Mouse (Mus musculus): ENCODE measurements around the gene Gm9821.
A peak's percentile ranks its signal among the peaks of the same experiment; 100 is the strongest.

The Gm9821 gene

DNA sequence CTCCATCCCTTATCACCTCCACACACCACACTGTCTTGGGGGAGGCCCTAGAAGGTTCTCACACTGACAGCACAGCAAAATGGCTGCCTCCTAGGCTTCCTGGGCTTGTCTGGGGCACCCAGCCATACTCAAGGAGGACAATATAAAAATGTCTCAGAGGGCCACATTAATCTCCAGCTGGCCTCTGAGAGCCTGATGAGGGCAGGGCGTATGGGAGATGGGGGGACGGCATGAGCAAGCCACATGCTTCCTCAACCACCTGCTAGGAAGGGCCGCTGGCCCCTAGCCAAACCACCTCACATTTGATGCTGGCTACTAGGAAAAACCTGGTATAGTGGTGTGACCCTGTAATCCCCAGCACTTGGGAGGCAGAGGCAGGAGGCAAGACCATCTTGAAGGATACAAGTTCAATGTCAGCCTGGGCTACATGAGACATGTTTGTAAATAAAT lies 3.3 kb downstream of the Gm9821 start:
- no peak for DNase-seq (ENCODE audit: low spot score in 2 of 2)

DNA sequence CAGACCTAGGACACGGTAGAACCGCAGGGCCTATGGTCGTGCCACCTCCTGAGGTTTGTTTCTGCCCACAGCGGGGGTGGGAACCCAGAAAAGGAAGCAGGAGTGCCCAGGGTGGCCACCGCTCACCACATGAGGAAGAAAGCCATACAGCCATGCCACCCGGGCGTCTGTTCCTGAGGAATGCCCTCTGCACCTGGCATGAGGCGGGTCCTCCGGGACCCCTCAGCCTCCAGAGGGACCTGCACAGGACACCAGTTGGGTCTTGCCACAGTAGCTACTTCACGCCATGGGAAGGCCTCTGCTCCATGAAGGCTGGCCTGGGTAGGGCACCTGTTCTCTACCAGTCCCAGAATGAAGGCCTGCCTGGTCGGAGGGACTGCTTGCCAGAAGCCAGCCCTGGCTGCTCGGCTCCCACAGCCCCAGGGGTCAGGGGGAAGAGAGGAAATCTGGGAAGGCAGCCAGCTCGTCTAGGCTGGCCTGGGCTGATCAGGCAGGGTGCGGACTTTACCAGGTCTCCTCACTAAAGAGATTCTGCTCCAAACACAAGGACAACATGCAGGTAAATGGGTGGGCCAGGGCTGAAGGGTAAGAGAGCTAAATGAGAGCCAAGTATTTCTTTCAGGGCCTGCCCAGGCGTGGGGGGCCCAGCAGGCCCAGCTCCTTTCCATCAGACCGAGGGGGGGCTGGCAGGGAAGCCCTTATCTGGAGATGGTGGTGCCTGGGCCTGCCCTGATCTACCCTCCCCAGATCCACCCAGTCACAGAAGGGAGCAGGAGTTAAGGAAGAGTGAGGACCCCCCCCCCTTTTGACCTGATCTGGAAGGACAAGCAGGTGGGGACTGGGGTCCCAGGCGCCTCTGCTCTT lies 4.1 kb downstream of the Gm9821 start:
- peak in 1 of 2 experiments; percentile 30 for DNase-seq (ENCODE audit: low spot score in 2 of 2)

DNA sequence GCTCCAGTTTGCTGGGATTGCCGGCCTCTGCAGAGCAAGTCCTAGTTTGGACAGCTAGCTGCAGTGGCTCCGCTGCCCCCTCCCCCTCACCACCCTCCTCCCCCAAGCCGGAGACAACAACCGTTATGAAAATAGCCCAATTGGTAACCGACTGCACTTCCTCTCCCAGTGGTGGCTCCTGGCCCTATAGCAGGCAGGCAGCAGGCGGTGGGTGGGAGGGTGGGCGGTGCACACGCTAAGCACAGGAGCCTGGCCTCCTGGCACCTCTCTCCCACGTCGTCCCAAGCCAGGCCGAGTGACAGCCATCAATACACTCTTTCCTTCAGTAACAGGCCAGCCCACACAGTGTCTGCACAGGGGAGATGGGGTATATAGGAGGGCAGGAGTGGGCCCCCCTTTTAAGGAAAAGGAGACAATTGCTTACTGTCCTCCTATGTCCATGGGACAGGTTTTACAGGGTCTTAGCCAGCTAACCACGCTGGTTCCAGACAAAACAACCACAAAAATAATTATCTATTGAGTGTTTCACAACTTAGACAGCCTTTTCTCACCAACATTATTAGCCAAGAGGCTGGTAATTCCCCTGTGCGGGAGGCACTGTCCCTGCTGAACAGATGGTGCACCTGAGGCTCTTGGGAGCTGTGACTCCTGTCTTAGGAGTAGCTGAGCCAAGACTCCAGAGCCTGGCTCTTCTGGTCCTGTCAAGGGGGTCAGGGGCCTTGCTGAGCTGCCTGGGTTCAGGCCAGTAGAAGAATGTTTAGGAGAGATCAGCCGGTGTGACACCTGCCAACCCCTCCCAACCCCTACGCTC lies 5.0 kb downstream of the Gm9821 start:
- DNase-seq (ENCODE audit: low spot score in 2 of 2) = peak in 1 of 2 experiments; percentile 31

DNA sequence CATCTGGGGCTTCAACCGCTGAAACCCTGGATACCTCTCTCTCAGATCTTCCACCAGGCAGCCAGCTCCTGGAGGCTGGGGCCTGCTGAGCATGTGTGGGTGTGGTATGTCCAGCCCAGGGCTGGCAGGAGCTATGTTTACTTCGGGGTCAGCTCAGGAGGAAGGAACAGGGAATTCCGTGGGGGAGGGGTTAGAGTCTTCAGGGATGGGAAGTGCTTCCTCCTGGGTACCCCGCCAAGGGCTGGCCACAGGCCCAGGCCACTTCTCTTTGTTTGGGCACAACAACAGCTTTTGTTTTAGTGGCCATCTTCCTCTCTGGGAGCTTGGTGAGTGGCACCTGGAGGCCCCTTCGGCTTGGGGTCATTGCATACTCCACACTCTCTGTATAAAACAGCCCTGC lies 8.3 kb downstream of the Gm9821 start:
- no peak for DNase-seq (ENCODE audit: low spot score in 2 of 2)

DNA sequence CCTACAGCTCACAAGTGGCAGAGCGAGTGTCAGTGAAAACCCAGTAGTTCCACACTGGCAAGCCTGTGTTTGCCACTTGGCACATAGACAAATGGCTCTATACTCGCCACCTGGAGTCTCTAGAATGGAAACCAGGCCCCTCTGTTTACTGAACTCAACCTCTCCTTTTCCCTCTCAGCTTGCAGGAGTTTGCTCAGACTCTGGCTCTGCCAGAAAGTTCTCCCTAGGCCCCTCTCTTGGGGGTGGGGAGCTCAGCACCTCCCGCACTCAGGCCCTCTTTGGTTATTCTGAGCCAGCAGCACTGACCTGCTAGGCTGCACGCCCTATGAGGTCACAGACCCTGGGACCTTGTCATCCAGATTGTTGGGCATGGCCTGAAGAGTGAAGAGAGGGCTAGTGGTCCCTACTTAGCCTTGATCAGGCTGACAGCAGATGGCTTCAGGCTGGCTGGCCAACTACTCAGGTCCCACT lies 9.7 kb downstream of the Gm9821 start:
- no peak for DNase-seq (ENCODE audit: low spot score in 2 of 2)

DNA sequence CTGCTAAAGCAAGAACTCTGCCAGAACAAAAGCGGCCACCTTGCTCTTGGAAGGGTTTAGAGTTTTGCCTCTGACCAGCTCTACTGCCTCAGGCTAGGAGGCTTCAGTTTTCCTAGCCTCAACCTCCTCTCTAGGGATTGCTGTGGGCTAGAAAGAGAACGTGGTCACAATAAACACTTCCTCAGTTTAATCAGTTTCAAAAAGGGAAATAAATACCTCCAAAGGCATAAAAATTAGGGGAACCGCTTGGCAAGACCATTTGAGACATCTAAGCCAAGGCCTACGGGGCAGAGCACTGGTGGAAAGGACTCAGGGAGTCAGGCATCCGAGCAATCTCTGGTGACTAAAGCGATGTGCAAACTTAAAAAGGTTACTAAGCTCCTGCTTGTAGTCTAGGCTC lies 10.4 kb downstream of the Gm9821 start:
- DNase-seq (ENCODE audit: low spot score in 2 of 2) = no peak

DNA sequence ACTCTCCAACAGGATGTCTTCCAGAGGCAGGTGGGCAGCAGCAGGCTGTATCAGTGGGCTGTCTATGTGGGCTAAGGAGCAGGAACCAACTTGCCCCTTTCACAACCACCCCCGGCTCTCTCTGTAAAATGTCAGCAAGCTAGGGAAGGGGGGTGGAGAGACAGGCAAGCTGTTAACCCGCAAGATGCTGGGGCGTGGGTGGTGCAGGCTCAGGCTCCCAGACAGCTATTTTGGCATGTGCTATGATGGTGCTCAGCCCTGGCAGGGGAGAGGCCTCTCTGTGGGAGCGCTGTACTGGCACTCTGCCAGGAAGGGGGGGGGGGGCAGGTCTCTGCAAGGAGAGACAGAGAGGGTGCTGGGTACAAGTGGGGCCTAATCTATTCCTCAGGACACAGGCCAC lies 11.6 kb downstream of the Gm9821 start:
- no peak for DNase-seq (ENCODE audit: low spot score in 2 of 2)

DNA sequence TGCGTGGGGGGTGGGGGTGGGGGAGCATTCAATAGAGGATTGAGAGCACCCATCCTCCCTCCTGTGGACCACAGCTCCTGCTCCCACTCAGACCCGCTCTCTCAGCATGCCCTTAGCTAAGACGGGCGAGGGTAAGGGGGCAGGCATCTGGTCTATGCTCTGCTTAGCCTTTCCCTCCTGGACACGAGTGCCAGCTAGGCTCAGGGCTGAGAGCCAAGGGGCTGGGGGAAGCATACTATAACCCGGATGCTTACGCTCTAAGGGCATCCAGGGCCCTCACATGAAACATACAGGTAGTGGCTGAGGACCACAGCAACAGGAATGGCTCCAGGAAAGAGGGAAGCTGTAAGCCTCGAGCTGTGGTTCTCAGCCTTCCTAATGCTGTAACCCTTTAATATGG lies 12.5 kb downstream of the Gm9821 start:
- DNase-seq (ENCODE audit: low spot score in 2 of 2) = no peak

DNA sequence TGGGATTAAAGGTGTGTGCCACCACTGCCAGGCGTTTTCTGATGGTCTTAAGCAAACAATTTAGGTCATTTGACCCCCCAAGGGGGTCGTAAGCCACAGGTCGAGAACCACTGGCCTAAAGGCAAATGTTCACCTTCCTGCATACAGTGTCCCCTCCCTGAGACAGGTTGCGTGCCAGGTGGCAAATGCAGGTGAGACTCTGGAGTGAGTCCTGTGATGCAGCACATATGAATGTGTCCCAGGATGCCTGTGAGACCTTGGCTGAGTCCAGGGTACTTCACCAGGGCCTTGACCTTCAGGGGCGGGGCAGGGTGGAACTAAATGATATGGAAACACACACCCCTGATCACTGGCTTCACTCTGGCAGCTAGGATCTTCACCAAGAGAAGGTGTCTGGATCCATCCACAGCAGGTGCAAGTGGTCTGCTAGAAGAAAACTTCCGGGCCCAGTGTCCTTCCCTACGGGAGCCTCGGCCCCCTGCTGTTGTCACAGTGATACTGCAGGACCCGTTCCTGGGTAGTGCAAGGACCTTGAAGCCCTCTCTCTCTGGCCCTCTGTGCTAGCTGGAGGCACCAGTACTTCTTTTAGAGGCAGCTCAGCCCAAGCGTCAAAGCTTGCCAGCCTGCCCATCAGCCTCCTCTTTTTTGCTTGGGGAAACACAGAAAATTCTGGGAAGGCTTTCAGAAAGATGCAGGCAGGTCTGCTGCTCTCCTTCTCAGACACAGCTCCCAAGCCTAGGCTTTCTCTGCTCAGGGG lies 13.4 kb downstream of the Gm9821 start:
- DNase-seq (ENCODE audit: low spot score in 2 of 2) = peak in 1 of 2 experiments; percentile 43

DNA sequence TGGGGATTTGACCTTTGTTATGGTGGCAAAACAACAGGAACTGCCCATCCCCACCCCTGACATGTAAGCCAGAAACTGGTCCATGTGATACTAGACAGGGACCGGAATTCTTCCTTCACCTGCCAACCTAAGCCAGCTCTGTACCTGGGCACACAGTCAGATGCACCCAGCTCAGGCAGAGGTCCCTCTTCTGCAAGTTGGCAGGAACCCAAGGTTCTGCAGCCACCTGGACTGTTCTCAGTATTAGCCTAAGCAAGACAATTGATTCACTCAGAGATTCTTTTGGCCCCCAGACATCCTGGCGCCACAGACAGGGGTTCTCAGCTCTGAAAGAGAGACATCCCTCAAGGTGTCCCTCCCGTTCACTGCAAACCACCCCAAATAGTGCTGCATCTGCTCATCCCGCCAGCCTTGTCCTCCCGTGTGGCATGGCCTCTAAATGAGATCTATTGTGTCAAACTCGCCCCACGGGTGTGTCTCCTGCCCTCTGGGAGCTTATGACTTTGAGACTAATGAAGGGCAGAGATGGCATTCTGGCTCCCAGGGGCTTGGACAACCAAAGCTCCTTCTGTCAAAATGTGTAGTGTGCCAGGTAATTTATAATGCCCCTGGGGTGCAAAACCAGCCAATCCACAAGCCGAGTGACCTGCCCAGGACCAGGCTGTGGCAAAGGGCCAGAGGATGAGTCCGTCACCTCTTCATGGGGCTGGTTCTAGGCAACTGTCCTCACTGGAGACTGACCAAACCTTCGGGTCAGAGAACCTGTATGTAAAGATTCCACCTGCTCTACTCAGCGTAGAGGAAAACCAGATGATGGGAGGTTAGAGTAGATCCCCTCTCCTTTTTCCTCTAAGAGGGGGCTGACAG lies 14.3 kb downstream of the Gm9821 start:
- DNase-seq (ENCODE audit: low spot score in 2 of 2) = no peak

DNA sequence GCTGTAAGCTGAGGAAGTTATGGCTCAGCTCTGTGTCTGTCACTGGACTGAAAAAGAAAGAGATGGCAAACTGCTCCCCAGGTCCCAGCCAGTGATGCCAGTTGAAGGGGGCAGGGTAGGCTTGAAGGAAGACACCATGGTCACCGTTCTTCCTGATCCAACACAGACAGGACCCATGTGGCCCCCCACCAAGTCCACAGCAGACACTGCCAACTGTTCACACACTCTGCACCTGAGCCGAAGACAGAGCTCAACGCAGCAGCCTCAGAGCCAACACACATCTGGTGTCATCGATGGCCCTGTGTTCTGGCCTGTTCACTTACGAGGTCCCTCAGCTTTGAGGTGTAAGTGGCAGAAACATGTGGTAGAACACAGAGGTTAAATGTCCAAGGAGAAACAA lies 15.0 kb downstream of the Gm9821 start:
- DNase-seq (ENCODE audit: low spot score in 2 of 2) = no peak

DNA sequence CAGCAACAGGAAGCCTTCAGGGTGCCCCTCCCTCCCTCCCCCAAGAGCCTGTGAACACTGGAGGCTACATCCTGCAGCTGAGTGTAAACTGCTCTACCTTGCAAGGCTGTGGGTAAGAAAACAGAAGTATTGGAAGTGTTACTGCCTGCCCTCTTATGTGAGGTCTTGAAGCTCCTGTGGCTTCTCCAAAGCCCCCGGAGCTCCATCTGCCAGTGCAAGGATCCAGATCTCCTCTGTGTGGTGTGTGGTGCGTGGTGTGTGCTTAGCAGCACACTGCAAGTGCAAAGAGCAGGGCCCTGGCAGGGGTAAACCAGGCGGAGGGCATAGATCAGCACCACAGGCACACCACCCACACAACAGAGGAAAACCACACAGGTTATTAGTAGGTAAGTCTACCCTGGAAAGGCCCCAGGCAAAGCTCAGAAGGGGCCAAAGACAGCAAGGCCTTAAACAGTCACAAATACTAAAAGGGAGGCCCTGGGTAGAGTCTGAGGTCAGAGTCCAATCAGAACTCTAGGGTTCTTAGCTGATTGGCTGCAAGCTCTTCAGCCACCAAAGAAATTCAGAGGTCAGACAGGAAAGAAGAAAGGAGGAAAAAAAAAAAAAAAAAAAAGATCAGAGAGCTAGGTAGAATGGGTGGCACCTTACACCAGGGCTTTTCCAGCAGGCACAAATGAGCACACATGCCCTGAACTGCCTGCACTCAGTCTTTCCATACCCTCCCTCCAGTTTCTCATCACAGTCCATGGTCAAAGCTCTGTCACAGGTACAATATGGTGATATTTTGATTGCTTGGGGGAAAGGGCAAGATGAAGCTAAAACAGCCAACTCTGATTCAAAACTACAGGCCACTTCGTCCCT lies 16.6 kb downstream of the Gm9821 start:
- DNase-seq (ENCODE audit: low spot score in 2 of 2) = no peak

DNA sequence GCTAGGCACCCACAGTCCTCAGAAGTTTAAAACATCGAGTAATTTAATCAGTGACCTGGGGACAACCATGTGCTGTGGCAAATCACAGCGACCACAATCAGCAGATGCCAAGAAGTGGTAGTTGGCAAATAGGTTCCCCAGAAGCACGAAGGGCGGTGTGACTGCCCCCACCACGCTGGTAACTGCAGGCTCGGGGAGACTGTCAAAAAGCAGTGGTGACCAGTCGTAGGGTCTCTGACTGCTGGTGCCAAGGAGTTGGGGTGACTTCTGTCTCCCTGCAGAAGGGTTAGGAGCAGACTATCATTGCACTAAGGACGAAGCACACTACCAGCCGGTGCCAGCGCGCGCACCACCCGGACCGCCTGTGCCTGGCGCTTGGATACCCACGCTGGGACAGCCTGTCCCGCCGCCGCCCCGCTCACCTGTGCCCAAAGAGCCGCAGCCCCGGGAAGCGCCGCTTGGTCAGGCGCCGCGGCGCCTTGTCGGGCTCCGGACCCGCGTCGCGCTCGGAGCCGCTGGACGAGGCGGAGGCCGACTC lies 17.4 kb downstream of the Gm9821 start:
- no peak for DNase-seq (ENCODE audit: low spot score in 2 of 2)

DNA sequence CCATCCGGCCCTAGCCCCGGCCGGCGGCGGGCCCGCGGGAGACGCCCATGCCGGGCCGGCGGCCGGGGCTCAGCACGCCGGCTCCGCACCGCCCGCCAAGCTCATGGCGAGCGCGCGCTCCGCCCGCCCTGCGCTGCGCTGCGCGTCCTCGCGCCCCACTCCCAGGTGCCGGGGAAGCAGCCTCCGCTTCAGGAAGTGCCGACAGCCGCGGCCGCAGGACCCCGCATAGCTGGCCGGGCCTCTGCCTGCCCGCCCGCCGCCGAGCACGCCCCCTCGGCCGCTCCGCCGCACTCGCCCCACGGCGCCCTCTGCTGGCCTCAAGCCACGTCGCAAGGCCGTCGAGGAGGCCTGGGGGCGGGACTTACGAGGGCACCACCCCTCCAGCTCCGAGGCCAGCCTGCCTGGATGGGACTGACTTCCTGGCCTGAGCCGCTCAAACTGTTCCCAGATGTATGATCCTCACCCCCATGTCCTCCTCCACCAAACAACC lies 18.0 kb downstream of the Gm9821 start:
- peak; percentile 90 to 96 for DNase-seq (ENCODE audit: low spot score in 2 of 2)

DNA sequence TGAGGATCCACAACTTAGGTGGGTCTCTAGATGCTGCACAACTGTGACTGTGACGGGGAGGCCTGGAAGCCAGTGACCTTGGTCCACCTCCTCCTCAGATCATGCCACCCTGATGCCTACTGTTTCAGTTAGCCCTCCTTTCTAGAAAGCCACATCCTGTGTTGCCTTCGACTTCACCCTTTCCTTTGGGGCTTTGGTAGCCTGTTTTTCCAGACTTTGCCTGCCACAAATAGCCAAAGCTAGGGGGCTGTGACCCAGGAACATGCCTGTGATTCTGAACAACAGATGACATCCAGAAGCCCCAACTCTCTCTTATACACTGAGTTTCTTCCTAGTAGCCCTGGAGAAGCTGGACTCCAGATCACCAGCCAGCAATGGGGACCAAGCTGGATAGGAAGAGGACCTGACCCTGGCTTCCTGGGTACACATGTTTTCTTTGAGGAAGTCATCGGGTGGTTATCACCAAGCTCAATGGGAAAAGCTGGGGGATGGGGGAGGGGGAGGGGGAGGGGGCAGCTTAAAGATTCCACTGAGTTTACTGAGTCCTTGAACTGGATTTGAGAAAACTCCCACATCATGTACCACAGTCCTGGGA lies 19.2 kb downstream of the Gm9821 start:
- no peak for DNase-seq (ENCODE audit: low spot score in 2 of 2)

DNA sequence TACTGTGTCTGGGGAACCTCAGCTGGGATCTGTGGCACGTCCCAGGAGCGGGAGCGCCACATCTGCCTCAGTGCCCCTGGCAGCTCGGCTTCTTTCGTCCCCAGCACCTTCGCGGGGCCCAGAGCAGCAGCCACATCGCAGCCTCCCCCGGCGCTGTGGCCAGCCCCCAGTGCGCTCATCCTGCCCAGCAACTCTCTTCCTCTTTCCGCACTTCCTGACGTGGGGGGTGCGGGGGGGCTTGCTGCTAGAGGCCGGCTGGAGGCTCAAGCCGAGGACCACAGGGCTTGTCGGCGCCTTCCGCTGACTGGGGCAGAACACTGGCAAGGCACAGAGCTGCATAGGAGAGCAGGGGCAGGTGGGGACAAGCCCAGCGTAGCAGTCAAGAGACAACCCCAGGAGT lies 19.9 kb downstream of the Gm9821 start:
- peak; percentile 54 to 61 for DNase-seq (ENCODE audit: low spot score in 2 of 2)

DNA sequence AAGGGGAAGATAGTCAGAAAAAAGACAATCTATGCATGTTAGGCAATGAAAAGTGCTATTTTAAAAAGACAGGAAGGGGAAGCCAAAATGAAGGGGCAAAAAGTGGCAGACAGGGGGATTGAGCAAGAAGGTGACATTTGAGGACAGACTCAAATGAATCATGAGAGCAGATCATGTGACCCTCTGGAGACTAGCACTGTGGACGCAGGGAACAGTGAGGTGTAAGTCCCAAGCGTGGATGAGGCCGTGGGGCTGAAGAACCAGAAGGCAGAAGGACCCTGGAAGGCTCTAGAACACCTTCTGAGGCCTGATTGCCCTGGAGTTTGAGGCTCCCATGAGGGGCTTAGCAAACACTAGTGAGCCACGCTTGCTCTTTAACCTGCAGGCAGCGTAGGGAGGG lies 20.9 kb downstream of the Gm9821 start:
- DNase-seq (ENCODE audit: low spot score in 2 of 2) = no peak

DNA sequence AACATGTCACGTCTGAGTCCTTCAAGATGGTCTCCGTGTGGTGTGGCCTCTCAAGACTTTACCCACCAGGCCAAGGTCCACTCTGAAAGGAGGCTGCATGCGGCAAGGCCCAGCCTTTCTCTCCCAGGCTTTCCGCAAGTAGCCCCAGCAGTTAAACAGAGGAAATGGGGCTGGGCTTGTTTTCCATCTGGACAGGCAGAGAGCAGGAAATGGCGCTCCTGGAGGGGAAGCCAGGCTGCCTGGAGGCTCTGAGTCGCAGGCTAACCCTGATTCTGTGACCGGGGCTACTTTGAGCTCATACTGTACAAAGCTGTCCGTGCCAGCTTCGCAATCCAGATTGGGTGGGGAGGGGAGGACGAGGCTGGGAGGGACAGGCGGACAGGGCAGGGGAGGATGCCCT lies 22.5 kb downstream of the Gm9821 start:
- DNase-seq (ENCODE audit: low spot score in 2 of 2) = no peak

Measured in spleen, postnatal 14 days (tissue).